ENCODE assay signal across 8 mouse cellular contexts in genomic region chr2:180250930-180251611, GRCm38 (mm10). TPM values are rescaled to one million over a fixed set of nuclear protein-coding genes. Genes with fewer than 3 reads are reported as not detected.
DNase-seq lines count a peak whose midpoint lies in the region; ATAC-seq and TF ChIP-seq lines count a peak whose summit lies in the region.

No protein-coding gene starts in this region.

- peak; percentile 95 for TF ChIP-seq CTCF in E14TG2a.4 (conservative IDR thresholded peaks at IDR 0.05; ENCODE audit: low read length)

- H3K9ac ChIP-seq in heart, embryonic 15.5 days: 0 out of 2 replicates have a peak overlapping the region, but pooled peaks have one; percentile 26
- H3K9ac ChIP-seq in liver, embryonic 16.5 days (ENCODE audit: low read depth, low read length): peak overlapping the region; percentile 28; the same call in 1 of the 2 replicates
- no peak overlapping the region for H3K9ac ChIP-seq in neural tube, embryonic 12.5 days

- peaks cover 4% of the 10 kb centered on the region for H3K9me3 ChIP-seq in E14TG2a.4 (ENCODE audit: low read length)
- no peaks in the 10 kb centered on the region for H3K9me3 ChIP-seq in heart, embryonic 15.5 days (replicated peaks)
- H3K9me3 ChIP-seq in liver, embryonic 16.5 days (replicated peaks; ENCODE audit: control insufficient read depth, low read length): no peaks in the 10 kb centered on the region
- H3K9me3 ChIP-seq in neural tube, embryonic 12.5 days: no peaks in the 10 kb centered on the region

- no peak overlapping the region for H3K27ac ChIP-seq in heart, embryonic 15.5 days
- H3K27ac ChIP-seq in liver, embryonic 16.5 days (ENCODE audit: low read length): no peak overlapping the region
- no peak overlapping the region for H3K27ac ChIP-seq in neural tube, embryonic 12.5 days

- peak; percentile 85 for ATAC-seq in erythroid progenitor cell, adult 5-6 weeks (replicated peaks; ENCODE audit: low FRiP score, poor library complexity, severe bottlenecking)
- ATAC-seq in heart, embryonic 15.5 days (replicated peaks; ENCODE audit: insufficient number of reproducible peaks, insufficient read depth, low FRiP score, low read depth): peak; percentile 76
- ATAC-seq in liver, embryonic 16.5 days (ENCODE audit: low read depth): peak; percentile 70
- peak; percentile 87 for ATAC-seq in neural tube, embryonic 12.5 days (ENCODE audit: low FRiP score, low read depth)

- H3K4me3 ChIP-seq in E14TG2a.4 (replicated peaks; ENCODE audit: low read length): peak overlapping the region; percentile 0; the same call in 1 of the 2 replicates
- H3K4me3 ChIP-seq in heart, embryonic 15.5 days: no peak overlapping the region
- no peak overlapping the region for H3K4me3 ChIP-seq in liver, embryonic 16.5 days (ENCODE audit: low read depth, low read length)
- H3K4me3 ChIP-seq in neural tube, embryonic 12.5 days: no peak overlapping the region

- H3K36me3 ChIP-seq in E14TG2a.4 (ENCODE audit: insufficient read depth, low read length): peaks cover 7% of the 10 kb centered on the region
- no peaks in the 10 kb centered on the region for H3K36me3 ChIP-seq in heart, embryonic 15.5 days
- no peaks in the 10 kb centered on the region for H3K36me3 ChIP-seq in liver, embryonic 16.5 days (ENCODE audit: control insufficient read depth, insufficient read depth)
- no peaks in the 10 kb centered on the region for H3K36me3 ChIP-seq in neural tube, embryonic 12.5 days

- H3K4me1 ChIP-seq in E14TG2a.4 (replicated peaks; ENCODE audit: low read depth, low read length): peaks cover 58% of the 10 kb centered on the region
- peaks cover 12% of the 10 kb centered on the region for H3K4me1 ChIP-seq in heart, embryonic 15.5 days (replicated peaks)
- peaks cover 6% of the 10 kb centered on the region for H3K4me1 ChIP-seq in liver, embryonic 16.5 days (ENCODE audit: control insufficient read depth, low read depth, low read length)
- H3K4me1 ChIP-seq in neural tube, embryonic 12.5 days: peaks cover 3% of the 10 kb centered on the region; the same call in 1 of the 2 replicates

- H3K27me3 ChIP-seq in E14TG2a.4 (ENCODE audit: insufficient read depth, low read length): no peaks in the 10 kb centered on the region
- no peaks in the 10 kb centered on the region for H3K27me3 ChIP-seq in heart, embryonic 15.5 days
- H3K27me3 ChIP-seq in liver, embryonic 16.5 days (ENCODE audit: control insufficient read depth, insufficient read depth, low read depth, low read length): no peaks in the 10 kb centered on the region
- no peaks in the 10 kb centered on the region for H3K27me3 ChIP-seq in neural tube, embryonic 12.5 days (replicated peaks)

- no peak overlapping the region for H3K4me2 ChIP-seq in heart, embryonic 15.5 days
- H3K4me2 ChIP-seq in liver, embryonic 16.5 days (ENCODE audit: low read depth, low read length): no peak overlapping the region
- H3K4me2 ChIP-seq in neural tube, embryonic 12.5 days (replicated peaks): no peak overlapping the region

- peak; percentile 72 for DNase-seq in brain, embryonic 18.5 days (ENCODE audit: low read depth, low spot score)
- peak; percentile 88 for DNase-seq in kidney, postnatal 10 days
- peak; percentile 84 for DNase-seq in testis, postnatal 10 days (ENCODE audit: low spot score)

- WGBS in heart, embryonic 15.5 days: 31% methylated on average over 11 of the region's 11 CpGs
- 23% methylated on average over 11 of the region's 11 CpGs for WGBS in liver, embryonic 16.5 days (ENCODE audit: insufficient replicate concordance)
- 34% methylated on average over 11 of the region's 11 CpGs for WGBS in neural tube, embryonic 12.5 days

RNA-seq across cellular contexts. Expression of gene Rps21, which starts 6.1 kb away (rescaled TPM):
- 412 and 611 TPM in 2 replicates for total RNA-seq in erythroid progenitor cell, adult 5-6 weeks (2015; ENCODE audit: low replicate concordance)
- 390 and 599 TPM in 2 replicates for total RNA-seq in erythroid progenitor cell, adult 5-6 weeks (2017; ENCODE audit: low replicate concordance)
- 259 and 352 TPM in 2 replicates for polyA plus RNA-seq in heart, embryonic 15.5 days (2015; fragmentation: Nextera tagmentation; extraction: Ambion mirVana)
- polyA plus RNA-seq in liver, embryonic 16.5 days (2015; fragmentation: Nextera tagmentation; extraction: Ambion mirVana): 262 and 314 TPM in 2 replicates
- polyA plus RNA-seq in neural tube, embryonic 12.5 days (2016; fragmentation: Nextera tagmentation; extraction: Ambion mirVana): 430 and 468 TPM in 2 replicates

RNA-seq across cellular contexts. Expression of gene Cables2, which starts 22.2 kb away (rescaled TPM):
- 8.8 and 9.4 TPM in 2 replicates for total RNA-seq in erythroid progenitor cell, adult 5-6 weeks (2015; ENCODE audit: low replicate concordance)
- 7.6 and 9.2 TPM in 2 replicates for total RNA-seq in erythroid progenitor cell, adult 5-6 weeks (2017; ENCODE audit: low replicate concordance)
- polyA plus RNA-seq in heart, embryonic 15.5 days (2015; fragmentation: Nextera tagmentation; extraction: Ambion mirVana): 8.4 and 10.5 TPM in 2 replicates
- polyA plus RNA-seq in liver, embryonic 16.5 days (2015; fragmentation: Nextera tagmentation; extraction: Ambion mirVana): 1.3 and 1.7 TPM in 2 replicates
- 26.3 and 28.7 TPM in 2 replicates for polyA plus RNA-seq in neural tube, embryonic 12.5 days (2016; fragmentation: Nextera tagmentation; extraction: Ambion mirVana)

RNA-seq across cellular contexts. Expression of gene Lama5, which starts 25.4 kb away (rescaled TPM):
- total RNA-seq in erythroid progenitor cell, adult 5-6 weeks (2015; ENCODE audit: low replicate concordance): under 0.01 and 0.42 TPM in 2 replicates
- total RNA-seq in erythroid progenitor cell, adult 5-6 weeks (2017; ENCODE audit: low replicate concordance): 0.13 and 0.15 TPM in 2 replicates
- 21.9 and 29.1 TPM in 2 replicates for polyA plus RNA-seq in heart, embryonic 15.5 days (2015; fragmentation: Nextera tagmentation; extraction: Ambion mirVana)
- polyA plus RNA-seq in liver, embryonic 16.5 days (2015; fragmentation: Nextera tagmentation; extraction: Ambion mirVana): 2.0 and 2.6 TPM in 2 replicates
- polyA plus RNA-seq in neural tube, embryonic 12.5 days (2016; fragmentation: Nextera tagmentation; extraction: Ambion mirVana): 2.8 and 2.9 TPM in 2 replicates

RNA-seq across cellular contexts. Expression of gene Rbbp8nl, which starts 38.6 kb away (rescaled TPM):
- total RNA-seq in erythroid progenitor cell, adult 5-6 weeks (2015; ENCODE audit: low replicate concordance): not detected in 2 replicates
- not detected in 2 replicates for total RNA-seq in erythroid progenitor cell, adult 5-6 weeks (2017; ENCODE audit: low replicate concordance)
- 0.06 and 0.28 TPM in 2 replicates for polyA plus RNA-seq in heart, embryonic 15.5 days (2015; fragmentation: Nextera tagmentation; extraction: Ambion mirVana)
- not detected in 2 replicates for polyA plus RNA-seq in liver, embryonic 16.5 days (2015; fragmentation: Nextera tagmentation; extraction: Ambion mirVana)
- 0.13 TPM in 1 of 2 replicates, not detected in the other for polyA plus RNA-seq in neural tube, embryonic 12.5 days (2016; fragmentation: Nextera tagmentation; extraction: Ambion mirVana)
